Mouse (Mus musculus) heart, embryonic 12.5 days (tissue): ENCODE measurements at regions not wholly inside any gene's neighbourhood (a gene's known extent, or its start where the extent isn't known, plus 50 kb on each side); places are given as distances from the start of the nearest gene placed in this dataset. TPM values are rescaled to one million over a fixed set of nuclear protein-coding genes. Genes with fewer than 3 reads are reported as not detected.

Experiments
- microRNA-seq: library from miRNA; unstranded; fragments of <30 nt; microRNA quantifications from one replicate; pipeline ENCODE4, GENCODE M21; 2017

Small RNAs in the stretch of these regions (microRNA-seq; reads per million reads assigned to microRNA genes)
- gene Mir6368, result not detected
